Mouse (Mus musculus) T-cell, adult 66 days (primary cell): ENCODE measurements around the gene Actr5. TPM values are rescaled to one million over a fixed set of nuclear protein-coding genes. Genes with fewer than 3 reads are reported as not detected.

Source experiments
- total RNA-seq, 2 experiments: library from RNA; stranded (reverse); gene quantifications; 3 replicates in 1 of 2; 4 replicates in 1 of 2; pipeline ENCODE4 v1.2.4; 2023

The Actr5 gene
- 10 to 100 TPM; 61.7 to 62.8 TPM for total RNA-seq

GRCm38 (mm10) chr2:158624718-158625222 is at the start of gene Actr5:
Gene Actr5 (plus strand): TSS chr2:158624888.

GRCm38 (mm10) chr2:158610488-158611325 is 14.0 kb upstream of the Actr5 start, which contains the start of gene Slc32a1:
Gene Slc32a1 (plus strand): TSS chr2:158610767.

GRCm38 (mm10) chr2:158665098-158665497 is 40.4 kb downstream of the Actr5 start, which contains the start of gene Ppp1r16b:
Gene Ppp1r16b (plus strand): TSS chr2:158665398.

Other genes with a start within 250 kb of the Actr5 start
- not detected for gene Snhg11, start 249.2 kb upstream of the Actr5 start, total RNA-seq
- 10 to 100 TPM; 79.2 to 82.2 TPM for gene Ralgapb, start 215.0 kb upstream of the Actr5 start, total RNA-seq
- gene Adig, start 122.3 kb upstream of the Actr5 start, total RNA-seq, result 1 to 10 TPM in 1 of 2 experiments, under 1 TPM in 1; 0.96 to 4.6 TPM
- not detected for gene Arhgap40, start 112.1 kb upstream of the Actr5 start, total RNA-seq
- gene Slc32a1, start 14.1 kb upstream of the Actr5 start, total RNA-seq, result not detected
- 10 to 100 TPM; 85.8 to 97.1 TPM for gene Ppp1r16b, start 40.5 kb downstream of the Actr5 start, total RNA-seq
- 1 to 10 TPM; 1.6 to 2.6 TPM for gene Fam83d, start 143.2 kb downstream of the Actr5 start, total RNA-seq
- gene Dhx35, start 169.9 kb downstream of the Actr5 start, total RNA-seq, result 10 to 100 TPM; 31.1 to 35.3 TPM